Mouse (Mus musculus) liver, embryonic 15.5 days (tissue): ENCODE data around the gene Klhdc1. TPM values are rescaled to one million over a fixed set of nuclear protein-coding genes. Genes with fewer than 3 reads are reported as not detected.

Experiments
- ATAC-seq: fragments of 200-750 bp; cut with Nextera tagmentation; 2 replicates; pipeline ENCODE4 v1.8.0; 2017; ENCODE audit warnings: moderate number of reproducible peaks, mild to moderate bottlenecking, moderate library complexity; ENCODE audit not compliant: insufficient read depth
- H3K27ac ChIP-seq: fragments of 300-500 bp; sonication (generic); replicated peaks from 2 replicates; pipeline ENCODE4 v1.5.1; 2015; ENCODE audit warnings: mild to moderate bottlenecking, inconsistent platforms
- H3K27me3 ChIP-seq: fragments of 300-500 bp; sonication (generic); 2 replicates; pipeline ENCODE4 v1.6.1; 2015; ENCODE audit warnings: mild to moderate bottlenecking, inconsistent platforms
- H3K36me3 ChIP-seq: fragments of 300-500 bp; sonication (generic); replicated peaks from 2 replicates; pipeline ENCODE4 v1.6.1; 2015; ENCODE audit warnings: moderate library complexity, mild to moderate bottlenecking, inconsistent platforms
- H3K4me1 ChIP-seq: fragments of 300-500 bp; sonication (generic); replicated peaks from 2 replicates; pipeline ENCODE4 v1.6.1; 2015; ENCODE audit warnings: inconsistent platforms
- H3K4me2 ChIP-seq: fragments of 300-500 bp; sonication (generic); 2 replicates; pipeline ENCODE4 v1.6.1; 2015; ENCODE audit warnings: moderate library complexity, mild to moderate bottlenecking, inconsistent platforms
- H3K4me3 ChIP-seq: fragments of 300-500 bp; sonication (generic); replicated peaks from 2 replicates; pipeline ENCODE4 v1.5.1; 2015; ENCODE audit warnings: mild to moderate bottlenecking, inconsistent platforms
- H3K9ac ChIP-seq: fragments of 300-500 bp; sonication (generic); 2 replicates; pipeline ENCODE4 v1.6.1; 2015; ENCODE audit warnings: moderate library complexity, mild to moderate bottlenecking, inconsistent platforms
- H3K9me3 ChIP-seq: fragments of 300-500 bp; sonication (generic); replicated peaks from 2 replicates; pipeline ENCODE4 v1.6.1; 2016; ENCODE audit warnings: inconsistent platforms
- WGBS: fragments of 180-500 bp; shearing (Covaris S2); methylation state at CpG from one replicate; pipeline ENCODE4 v1.1.7; 2015; ENCODE audit warnings: mixed read lengths; ENCODE audit not compliant: insufficient replicate concordance; 5-methylcytosine and 5-hydroxymethylcytosine counted together
- polyA plus RNA-seq: library from polyadenylated mRNA; unstranded; fragments of >200 nt; fragmentation: Nextera tagmentation; extraction: Ambion mirVana; gene quantifications from 2 replicates; pipeline ENCODE4 v1.2.1, GENCODE M21; 2015

Gene Klhdc1
- polyA plus RNA-seq, 1 experiment from 2014 or later: 2.1 TPM

- no peaks in the 10 kb centered on the region for H3K9me3 ChIP-seq
- no peak overlapping the region for H3K9ac ChIP-seq
- 71% methylated on average over 2 of the region's 2 CpGs for WGBS
- ATAC-seq: no peak
- no peak overlapping the region for H3K27ac ChIP-seq
- no peaks in the 10 kb centered on the region for H3K27me3 ChIP-seq
- H3K4me2 ChIP-seq: no peak overlapping the region
- H3K4me1 ChIP-seq: no peaks in the 10 kb centered on the region
- H3K36me3 ChIP-seq: peaks cover 84% of the 10 kb centered on the region
- no peak overlapping the region for H3K4me3 ChIP-seq
Measured at GRCm38 (mm10) chr12:69208520-69208919, 32.5 kb upstream of the Klhdc1 start.

GRCm38 (mm10) chr12:69210056-69210979 is 30.7 kb upstream of the Klhdc1 start:
- no peak overlapping the region for H3K4me2 ChIP-seq
- H3K9ac ChIP-seq: no peak overlapping the region
- no peak for ATAC-seq
- H3K4me1 ChIP-seq: no peaks in the 10 kb centered on the region
- no peak overlapping the region for H3K27ac ChIP-seq
- peaks cover 92% of the 10 kb centered on the region for H3K36me3 ChIP-seq
- 87% methylated on average over 18 of the region's 18 CpGs for WGBS
- no peaks in the 10 kb centered on the region for H3K27me3 ChIP-seq
- H3K9me3 ChIP-seq: no peaks in the 10 kb centered on the region
- no peak overlapping the region for H3K4me3 ChIP-seq

GRCm38 (mm10) chr12:69211057-69211456 is 29.9 kb upstream of the Klhdc1 start:
- no peak overlapping the region for H3K4me3 ChIP-seq
- H3K9me3 ChIP-seq: no peaks in the 10 kb centered on the region
- WGBS: 73% methylated on average over 5 of the region's 5 CpGs
- H3K4me1 ChIP-seq: no peaks in the 10 kb centered on the region
- H3K27ac ChIP-seq: no peak overlapping the region
- H3K9ac ChIP-seq: no peak overlapping the region
- H3K4me2 ChIP-seq: no peak overlapping the region
- H3K27me3 ChIP-seq: no peaks in the 10 kb centered on the region
- no peak for ATAC-seq
- peaks cover 94% of the 10 kb centered on the region for H3K36me3 ChIP-seq

- Histone ChIP-seq H3K4me1 (no peaks in the 10 kb centered on the region), H3K36me3 (peaks cover 95% of the 10 kb centered on the region), H3K4me3 (no peak overlapping the region), H3K9ac (no peak overlapping the region), H3K9me3 (no peaks in the 10 kb centered on the region), H3K27me3 (no peaks in the 10 kb centered on the region), H3K4me2 (no peak overlapping the region), H3K27ac (no peak overlapping the region)
- no peak for ATAC-seq
- 84% methylated on average over 13 of the region's 13 CpGs for WGBS
Measured at GRCm38 (mm10) chr12:69213186-69213777, 27.7 kb upstream of the Klhdc1 start.

GRCm38 (mm10) chr12:69214393-69214792 is 26.6 kb upstream of the Klhdc1 start:
- Histone ChIP-seq H3K9me3 (no peaks in the 10 kb centered on the region), H3K9ac (no peak overlapping the region), H3K36me3 (peaks cover 97% of the 10 kb centered on the region), H3K27ac (no peak overlapping the region), H3K4me1 (no peaks in the 10 kb centered on the region), H3K4me2 (no peak overlapping the region), H3K4me3 (no peak overlapping the region), H3K27me3 (no peaks in the 10 kb centered on the region)
- ATAC-seq: no peak
- WGBS: 70% methylated on average over 7 of the region's 7 CpGs

GRCm38 (mm10) chr12:69215000-69215785 is 25.8 kb upstream of the Klhdc1 start:
- H3K9ac ChIP-seq: no peak overlapping the region
- no peak overlapping the region for H3K4me2 ChIP-seq
- no peaks in the 10 kb centered on the region for H3K9me3 ChIP-seq
- H3K27me3 ChIP-seq: no peaks in the 10 kb centered on the region
- WGBS: 88% methylated on average over 3 of the region's 3 CpGs
- H3K36me3 ChIP-seq: peaks cover 97% of the 10 kb centered on the region
- H3K4me1 ChIP-seq: no peaks in the 10 kb centered on the region
- H3K27ac ChIP-seq: no peak overlapping the region
- no peak overlapping the region for H3K4me3 ChIP-seq
- no peak for ATAC-seq

GRCm38 (mm10) chr12:69216587-69216986 is 24.4 kb upstream of the Klhdc1 start:
- WGBS: 91% methylated on average over 7 of the region's 7 CpGs
- H3K9me3 ChIP-seq: no peaks in the 10 kb centered on the region
- peaks cover 97% of the 10 kb centered on the region for H3K36me3 ChIP-seq

GRCm38 (mm10) chr12:69220613-69221277 is 20.2 kb upstream of the Klhdc1 start:
- Histone ChIP-seq H3K9ac (no peak overlapping the region), H3K27me3 (no peaks in the 10 kb centered on the region), H3K4me3 (no peak overlapping the region), H3K4me2 (no peak overlapping the region), H3K4me1 (peaks cover 3% of the 10 kb centered on the region; the same call in 1 of the 2 replicates), H3K36me3 (peaks cover 92% of the 10 kb centered on the region), H3K9me3 (no peaks in the 10 kb centered on the region), H3K27ac (no peak overlapping the region)
- ATAC-seq: no peak
- WGBS: 83% methylated on average over 19 of the region's 19 CpGs

More at GRCm38 (mm10) chr12:69216587-69216986, 24.4 kb upstream of the Klhdc1 start:
- no peaks in the 10 kb centered on the region for H3K4me1 ChIP-seq
- H3K4me2 ChIP-seq: no peak overlapping the region
- H3K27me3 ChIP-seq: no peaks in the 10 kb centered on the region
- no peak overlapping the region for H3K9ac ChIP-seq
- no peak for ATAC-seq
- no peak overlapping the region for H3K27ac ChIP-seq
- H3K4me3 ChIP-seq: no peak overlapping the region

GRCm38 (mm10) chr12:69227776-69228466 is 13.1 kb upstream of the Klhdc1 start, which contains the start of gene Pole2:
Gene Pole2 (minus strand): TSS chr12:69228195.
- Histone ChIP-seq H3K4me3 (peak within 1 kb of the TSS; percentile 80), H3K4me2 (peak within 1 kb of the TSS; percentile 72), H3K27ac (peak within 1 kb of the TSS; percentile 76), H3K9ac (peak within 1 kb of the TSS; percentile 64), H3K9me3 (no peaks in the 10 kb centered on the region), H3K4me1 (peaks cover 31% of the 10 kb centered on the region), H3K27me3 (no peaks in the 10 kb centered on the region), H3K36me3 (peaks cover 31% of the 10 kb centered on the region)
- peak; percentile 96 for ATAC-seq
- WGBS: under 1% methylated on average over 37 of the region's 37 CpGs

- no peak overlapping the region for H3K9ac ChIP-seq
- WGBS: 56% methylated on average over 2 of the region's 2 CpGs
- no peaks in the 10 kb centered on the region for H3K9me3 ChIP-seq
- H3K4me1 ChIP-seq: peaks cover 31% of the 10 kb centered on the region
- no peak overlapping the region for H3K4me3 ChIP-seq
- H3K27ac ChIP-seq: no peak overlapping the region
- H3K36me3 ChIP-seq: peaks cover 18% of the 10 kb centered on the region
- ATAC-seq: no peak
- H3K27me3 ChIP-seq: no peaks in the 10 kb centered on the region
- no peak overlapping the region for H3K4me2 ChIP-seq
Measured at GRCm38 (mm10) chr12:69229251-69229650, 11.7 kb upstream of the Klhdc1 start.
